Mouse (Mus musculus): ENCODE data around the gene Ctdsp1.
A peak's percentile ranks its signal among the peaks of the same experiment; 100 is the strongest.

GRCm38 (mm10) chr1:74361812-74362211, 29.5 kb upstream of the Ctdsp1 start, which contains the start of gene Catip:
- TF ChIP-seq CHD2 (IDR thresholded peaks at IDR 0.05; ENCODE audit: low read depth, low read length): no peak
- no peak for TF ChIP-seq MAFK (IDR thresholded peaks at IDR 0.05; ENCODE audit: insufficient read depth, low read depth, low read length)
- TF ChIP-seq ZC3H11A (IDR thresholded peaks at IDR 0.05; ENCODE audit: borderline replicate concordance, low read depth, low read length): peak; percentile 85; the same call in 1 of the 2 replicates
- TF ChIP-seq ZNF384 (IDR thresholded peaks at IDR 0.05; ENCODE audit: low read depth, low read length): no peak

All from ES-E14 (cell line).